Mouse (Mus musculus) limb, embryonic 11.5 days (tissue): Measurements from ENCODE around the gene Plcb2. TPM values are rescaled to one million over a fixed set of nuclear protein-coding genes. Genes with fewer than 3 reads are reported as not detected.

Experiments
- ATAC-seq: fragments of 200-750 bp; cut with Nextera tagmentation; 2 replicates; pipeline ENCODE4 v1.8.0; 2017; ENCODE audit warnings: low read depth; ENCODE audit not compliant: insufficient number of reproducible peaks, low FRiP score, low TSS enrichment
- DNase-seq: peaks from one replicate; pipeline ENCODE4 v3.0.0-alpha.2; 2015; ENCODE audit warnings: low spot score
- H3K27ac ChIP-seq: fragments of 300-500 bp; sonication (generic); replicated peaks from 2 replicates; pipeline ENCODE4 v1.5.1; 2014; ENCODE audit warnings: low read depth, mild to moderate bottlenecking, low read length
- H3K27me3 ChIP-seq: fragments of 300-500 bp; sonication (generic); 2 replicates; pipeline ENCODE4 v1.6.1; 2014; ENCODE audit warnings: mild to moderate bottlenecking, low read length, mixed read lengths; ENCODE audit not compliant: control insufficient read depth, insufficient read depth
- H3K36me3 ChIP-seq: fragments of 300-500 bp; sonication (generic); 2 replicates; pipeline ENCODE4 v1.6.1; 2014; ENCODE audit warnings: mild to moderate bottlenecking, low read length, moderate library complexity, mixed read lengths; ENCODE audit not compliant: control insufficient read depth, insufficient read depth
- H3K4me1 ChIP-seq: fragments of 300-500 bp; sonication (generic); 2 replicates; pipeline ENCODE4 v1.6.1; 2014; ENCODE audit warnings: low read length, mixed read lengths; ENCODE audit not compliant: control insufficient read depth, insufficient read depth
- H3K4me2 ChIP-seq: fragments of 300-500 bp; sonication (generic); 2 replicates; pipeline ENCODE4 v1.6.1; 2014; ENCODE audit warnings: low read depth, mild to moderate bottlenecking, moderate library complexity; ENCODE audit not compliant: severe bottlenecking
- H3K4me3 ChIP-seq: fragments of 300-500 bp; sonication (generic); 2 replicates; pipeline ENCODE4 v1.5.1; 2014; ENCODE audit warnings: low read depth, low read length
- H3K9ac ChIP-seq: fragments of 300-500 bp; sonication (generic); 2 replicates; pipeline ENCODE4 v1.6.1; 2014; ENCODE audit warnings: mild to moderate bottlenecking, low read length
- H3K9me3 ChIP-seq: fragments of 300-500 bp; sonication (generic); 2 replicates; pipeline ENCODE4 v1.6.1; 2016; ENCODE audit warnings: low read length; ENCODE audit not compliant: control insufficient read depth
- WGBS: fragments of 180-500 bp; shearing (Covaris S2); extraction: QIAGEN DNeasy Blood & Tissue Kit; methylation state at CpG from one replicate; pipeline ENCODE4 v1.1.7; 2014; 5-methylcytosine and 5-hydroxymethylcytosine counted together
- polyA plus RNA-seq: library from polyadenylated mRNA; unstranded; fragments of >200 nt; fragmentation: Nextera tagmentation; extraction: Ambion mirVana; gene quantifications from 2 replicates; pipeline ENCODE4 v1.2.1, GENCODE M21; 2014

Plcb2 gene
- polyA plus RNA-seq, 1 experiment from 2014 or later = 0.57 TPM

DNA sequence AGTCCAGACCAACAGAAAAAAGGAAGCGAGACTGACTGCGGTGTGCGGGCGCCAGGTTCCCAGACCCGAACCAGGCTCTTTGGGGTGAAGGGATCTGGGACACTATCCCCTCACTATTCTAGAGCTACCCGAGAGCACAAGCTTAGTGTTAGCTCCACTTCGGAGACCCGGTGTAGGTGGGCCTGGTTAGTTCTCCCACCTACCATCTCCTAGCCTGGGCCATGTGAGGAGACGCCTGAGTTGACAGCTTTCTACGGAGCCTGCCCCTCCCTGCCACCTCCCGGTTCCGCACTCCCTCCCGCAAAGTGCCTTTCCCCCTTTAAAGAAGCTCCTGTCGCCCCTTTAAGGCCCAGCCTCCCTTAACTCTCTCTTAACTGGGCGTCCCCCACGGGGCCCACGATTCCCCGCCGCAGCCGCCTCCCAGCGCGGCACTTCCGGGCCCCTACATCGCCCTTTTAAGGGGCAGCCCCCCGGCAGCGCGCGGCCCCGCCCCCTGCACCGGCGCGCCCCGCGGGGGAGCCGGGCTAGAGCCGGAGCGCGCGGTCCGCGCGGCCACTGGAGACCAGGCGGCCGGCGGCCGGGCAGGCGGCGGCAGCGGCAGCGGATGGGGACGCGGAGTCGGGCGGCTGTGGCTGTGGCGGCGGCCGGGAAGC is 17.1 kb upstream of the Plcb2 start, which contains the start of gene Inafm2:
TSS of gene Inafm2 (plus strand) at position 527 of the 653 bp plus-strand sequence.
- ATAC-seq (peak; percentile 89), DNase-seq (peak; percentile 91)
- Histone ChIP-seq H3K4me3 (peak within 1 kb of the TSS; percentile 87), H3K9me3 (no peaks in the 10 kb centered on the region), H3K36me3 (no peaks in the 10 kb centered on the region), H3K27ac (no peak within 1 kb of the TSS), H3K9ac (peak within 1 kb of the TSS; percentile 86), H3K4me1 (peaks cover 15% of the 10 kb centered on the region), H3K4me2 (peak within 1 kb of the TSS; percentile 98), H3K27me3 (peaks cover 12% of the 10 kb centered on the region)
- under 1% methylated on average over 45 of the region's 57 CpGs for WGBS

DNA sequence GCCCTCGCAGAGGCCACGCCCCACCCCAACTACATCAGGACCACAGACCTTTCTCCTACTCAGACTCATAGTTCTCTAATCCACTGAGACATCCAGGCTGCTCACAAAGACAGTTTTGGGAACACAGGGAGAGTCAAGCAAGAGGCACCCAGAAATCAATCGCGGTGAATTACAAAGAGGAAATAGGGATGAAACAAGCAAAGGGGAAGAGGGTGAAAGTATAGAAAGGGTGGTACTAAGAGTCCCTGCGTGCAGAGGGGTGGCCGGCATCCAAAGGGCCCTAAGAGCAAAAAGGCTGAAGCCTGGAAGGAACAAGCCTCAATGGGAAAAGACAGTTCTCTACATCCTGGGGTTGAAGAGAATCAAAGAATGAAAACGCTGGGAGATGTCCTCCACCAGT is 16.4 kb upstream of the Plcb2 start:
- H3K4me1 ChIP-seq = peaks cover 8% of the 10 kb centered on the region; the same call in 1 of the 2 replicates
- H3K4me2 ChIP-seq = peak overlapping the region; percentile 98
- H3K27me3 ChIP-seq = peaks cover 12% of the 10 kb centered on the region
- no peak for DNase-seq
- H3K4me3 ChIP-seq = peak overlapping the region; percentile 87; the same call in 1 of the 2 replicates
- ATAC-seq = no peak
- no peaks in the 10 kb centered on the region for H3K36me3 ChIP-seq
- WGBS = 4% methylated on average over 7 of the region's 7 CpGs
- H3K9me3 ChIP-seq = no peaks in the 10 kb centered on the region
- no peak overlapping the region for H3K9ac ChIP-seq
- no peak overlapping the region for H3K27ac ChIP-seq

DNA sequence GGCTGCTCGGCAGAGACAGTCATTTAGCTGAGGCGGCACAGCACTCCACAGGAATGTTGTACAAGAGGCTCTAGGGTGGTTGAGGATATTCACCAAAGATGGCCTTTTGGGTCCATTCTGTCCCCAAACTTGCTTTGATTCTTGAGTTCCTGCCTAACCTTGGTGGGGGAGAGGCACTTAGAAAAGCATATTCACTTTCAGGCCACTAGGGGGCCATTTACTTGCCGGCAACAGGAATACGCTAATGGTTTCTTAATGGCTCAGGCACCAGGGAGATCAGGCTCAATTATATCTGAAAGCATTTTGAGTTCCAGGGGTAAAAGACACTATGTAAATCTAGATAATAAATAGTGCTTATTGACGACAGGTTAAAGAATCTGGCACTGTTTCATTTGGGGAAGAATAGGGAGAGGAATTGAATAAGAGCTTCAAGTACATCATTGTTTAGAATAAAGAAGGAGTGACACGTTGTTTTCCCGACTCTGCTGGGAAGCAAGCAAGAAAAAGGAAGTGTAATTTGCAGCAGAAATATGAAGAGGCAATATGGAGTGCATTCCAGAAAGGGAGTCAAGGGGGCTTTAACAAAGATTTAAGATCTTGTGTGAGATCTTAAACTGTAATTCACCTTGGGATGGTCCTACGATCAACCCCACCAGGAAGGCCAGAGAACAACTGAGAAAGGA is 15.2 kb upstream of the Plcb2 start:
- Histone ChIP-seq H3K4me1 (peaks cover 8% of the 10 kb centered on the region; the same call in 1 of the 2 replicates), H3K4me3 (no peak overlapping the region), H3K36me3 (no peaks in the 10 kb centered on the region), H3K27me3 (peaks cover 12% of the 10 kb centered on the region), H3K4me2 (no peak overlapping the region), H3K9me3 (no peaks in the 10 kb centered on the region), H3K27ac (no peak overlapping the region), H3K9ac (no peak overlapping the region)
- WGBS = 28% methylated on average over 8 of the region's 8 CpGs
- DNase-seq (no peak), ATAC-seq (no peak)

DNA sequence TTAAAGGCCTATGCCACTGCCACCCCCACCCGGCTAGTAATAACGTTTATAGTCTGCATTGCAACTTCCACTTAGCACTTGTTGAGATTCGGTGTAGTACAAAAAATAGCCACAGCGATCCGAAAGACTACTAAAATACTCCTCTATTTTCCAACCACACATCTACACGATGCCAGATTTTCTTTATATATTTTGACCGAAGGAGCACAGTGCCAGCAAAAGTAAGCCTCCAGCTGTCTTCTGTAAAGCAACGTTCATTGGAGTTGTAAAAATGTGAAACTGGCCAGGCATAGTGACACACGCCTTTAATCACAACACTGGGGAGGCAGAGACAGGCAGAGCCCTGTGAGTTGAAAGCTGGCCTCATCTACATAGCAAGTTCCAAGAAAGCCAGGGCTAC is 12.9 kb upstream of the Plcb2 start:
- no peak for ATAC-seq
- no peak for DNase-seq
- Histone ChIP-seq H3K27ac (no peak overlapping the region), H3K27me3 (peaks cover 12% of the 10 kb centered on the region), H3K4me1 (peaks cover 5% of the 10 kb centered on the region; the same call in 1 of the 2 replicates), H3K4me3 (no peak overlapping the region), H3K9ac (no peak overlapping the region), H3K4me2 (no peak overlapping the region), H3K9me3 (no peaks in the 10 kb centered on the region), H3K36me3 (no peaks in the 10 kb centered on the region)
- 64% methylated on average over 9 of the region's 9 CpGs for WGBS

DNA sequence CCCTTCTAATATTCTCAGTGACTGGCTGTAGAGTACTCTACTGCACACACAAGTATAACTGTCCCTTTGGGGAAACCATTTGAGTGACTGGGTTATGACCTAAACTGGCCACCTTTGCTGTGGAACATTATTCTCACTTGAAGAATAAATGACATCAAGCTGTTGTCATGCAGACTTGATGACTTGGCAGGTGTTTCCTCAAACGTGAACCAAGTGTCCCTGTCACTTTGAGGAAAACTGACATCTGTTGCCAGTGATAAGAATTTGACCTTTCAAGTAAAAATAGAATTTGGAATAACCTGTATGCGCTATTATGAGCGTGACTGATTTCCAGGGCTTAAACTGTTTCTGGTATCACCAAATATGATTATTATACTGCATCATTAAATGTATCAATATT is 12.1 kb upstream of the Plcb2 start:
- H3K27me3 ChIP-seq = peaks cover 12% of the 10 kb centered on the region
- H3K4me1 ChIP-seq = peaks cover 5% of the 10 kb centered on the region; the same call in 1 of the 2 replicates
- H3K9ac ChIP-seq = no peak overlapping the region
- H3K4me2 ChIP-seq = no peak overlapping the region
- H3K27ac ChIP-seq = no peak overlapping the region
- WGBS = 73% methylated on average over 3 of the region's 3 CpGs
- no peaks in the 10 kb centered on the region for H3K9me3 ChIP-seq
- no peak overlapping the region for H3K4me3 ChIP-seq
- ATAC-seq = no peak
- no peak for DNase-seq
- H3K36me3 ChIP-seq = no peaks in the 10 kb centered on the region

DNA sequence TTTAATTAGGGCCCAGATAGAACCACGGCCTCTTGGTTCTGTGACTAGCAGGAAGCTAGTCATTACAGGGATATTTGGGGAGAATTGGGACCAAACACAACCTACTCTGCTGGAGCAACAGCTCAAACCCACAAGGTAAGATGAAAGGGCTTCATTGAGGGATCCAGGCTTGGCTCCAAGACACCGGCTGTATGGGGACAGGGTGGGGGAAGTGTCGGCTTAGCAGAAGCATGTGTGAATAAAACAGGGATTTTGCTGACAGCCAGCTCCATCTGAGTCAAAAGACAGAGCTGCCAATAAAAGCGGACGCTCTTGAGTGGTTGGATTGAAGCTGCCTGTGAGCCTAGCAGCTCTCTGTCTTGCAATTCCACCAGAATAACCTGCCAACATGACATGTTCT is 5.1 kb upstream of the Plcb2 start:
- WGBS = 47% methylated on average over 5 of the region's 5 CpGs
- no peak overlapping the region for H3K9ac ChIP-seq
- H3K9me3 ChIP-seq = no peaks in the 10 kb centered on the region
- no peak overlapping the region for H3K4me3 ChIP-seq
- no peaks in the 10 kb centered on the region for H3K36me3 ChIP-seq
- H3K4me1 ChIP-seq = peaks cover 6% of the 10 kb centered on the region
- peaks cover 6% of the 10 kb centered on the region; the same call in 1 of the 2 replicates for H3K27me3 ChIP-seq
- ATAC-seq = no peak
- H3K27ac ChIP-seq = no peak overlapping the region
- no peak for DNase-seq
- no peak overlapping the region for H3K4me2 ChIP-seq

DNA sequence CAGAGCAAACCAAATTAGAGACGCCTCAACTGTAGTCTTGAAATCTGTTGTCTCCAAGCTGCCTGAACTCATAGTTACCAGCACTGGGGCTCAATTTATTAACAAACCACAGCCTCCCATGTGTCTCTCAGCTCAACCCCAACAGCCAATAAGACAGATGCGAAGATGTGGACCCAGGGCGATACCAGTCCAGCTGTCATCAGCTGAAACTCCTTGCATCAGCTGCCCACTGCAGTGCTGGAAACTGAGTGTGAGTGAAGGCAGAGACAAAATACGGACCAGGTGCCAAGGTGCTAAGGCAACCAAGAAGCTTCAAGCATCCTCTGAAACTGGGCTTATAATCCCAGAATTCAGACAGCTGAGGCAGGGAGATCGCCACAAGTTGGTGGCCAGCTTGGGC is 3.7 kb upstream of the Plcb2 start:
- H3K4me2 ChIP-seq = no peak overlapping the region
- no peaks in the 10 kb centered on the region for H3K9me3 ChIP-seq
- ATAC-seq (no peak), DNase-seq (no peak)
- H3K36me3 ChIP-seq = no peaks in the 10 kb centered on the region
- no peak overlapping the region for H3K9ac ChIP-seq
- H3K27ac ChIP-seq = no peak overlapping the region
- H3K4me1 ChIP-seq = peaks cover 11% of the 10 kb centered on the region
- WGBS = 85% methylated on average over 5 of the region's 5 CpGs
- peaks cover 6% of the 10 kb centered on the region; the same call in 1 of the 2 replicates for H3K27me3 ChIP-seq
- no peak overlapping the region for H3K4me3 ChIP-seq

DNA sequence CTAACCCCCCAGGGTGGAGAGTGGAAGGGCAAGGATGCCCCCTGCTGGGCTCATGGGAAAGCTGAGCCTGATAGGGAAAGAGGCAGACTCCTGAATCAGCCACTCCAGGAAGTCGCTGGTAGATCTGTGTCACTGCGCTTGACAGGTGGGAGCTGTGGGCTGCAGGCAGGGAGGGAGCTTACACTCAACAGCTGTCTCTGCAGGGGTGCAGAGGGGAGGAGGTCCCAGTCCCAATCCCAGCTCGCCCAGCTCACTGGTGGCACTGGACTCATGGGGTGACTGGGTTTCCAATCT is 2.3 kb upstream of the Plcb2 start:
- Histone ChIP-seq H3K27ac (no peak overlapping the region), H3K4me1 (peaks cover 11% of the 10 kb centered on the region), H3K4me3 (no peak overlapping the region), H3K4me2 (no peak overlapping the region), H3K27me3 (peaks cover 6% of the 10 kb centered on the region; the same call in 1 of the 2 replicates), H3K9me3 (no peaks in the 10 kb centered on the region), H3K36me3 (no peaks in the 10 kb centered on the region), H3K9ac (no peak overlapping the region)
- DNase-seq (peak; percentile 58), ATAC-seq (no peak)
- WGBS = 6% methylated on average over 3 of the region's 3 CpGs
